Mouse (Mus musculus) telencephalon, adult 2 months (tissue): ENCODE results near the gene Actb.
"Not testable (repeated sequence)": the region's sequence is repeated elsewhere in the genome, so short reads cannot be mapped to it uniquely, and the experiment has no call there.

Experiments
- DNase-seq: peaks from one replicate; pipeline ENCODE4 v3.0.0-alpha.2; 2011; ENCODE audit warnings: low read depth, low spot score

The Actb gene

DNA sequence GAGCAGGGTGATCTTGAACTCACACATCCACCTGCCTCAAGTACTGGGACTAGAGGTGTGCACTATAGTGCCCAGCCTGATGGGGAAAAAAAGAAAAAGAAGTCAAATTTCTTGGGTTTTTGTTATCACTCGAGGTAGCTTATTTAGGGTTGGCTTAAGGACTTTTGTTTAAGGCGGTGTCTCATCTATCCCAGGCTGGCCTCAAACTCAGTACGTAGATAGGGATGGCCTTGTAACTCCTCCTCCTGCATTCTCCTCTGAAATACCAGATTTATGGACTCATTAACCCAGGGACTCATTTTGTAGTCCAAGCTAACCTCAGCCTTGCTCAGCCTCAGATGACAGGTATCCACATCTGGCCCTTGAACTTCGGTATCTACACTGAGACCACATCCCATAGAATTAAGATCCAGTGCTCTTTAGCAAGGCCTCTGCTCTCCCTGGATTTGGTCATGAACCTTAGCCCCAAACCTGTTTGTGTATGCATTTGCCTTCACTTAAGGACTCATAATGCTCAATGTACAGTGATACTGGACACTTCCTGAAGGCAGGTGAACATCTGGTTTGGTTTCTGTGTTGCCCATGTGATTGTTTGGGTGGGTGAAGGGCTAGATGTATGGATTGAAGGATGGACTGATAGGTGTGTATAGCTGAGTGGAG is 4.6 kb downstream of the Actb start:
- no peak for DNase-seq

DNA sequence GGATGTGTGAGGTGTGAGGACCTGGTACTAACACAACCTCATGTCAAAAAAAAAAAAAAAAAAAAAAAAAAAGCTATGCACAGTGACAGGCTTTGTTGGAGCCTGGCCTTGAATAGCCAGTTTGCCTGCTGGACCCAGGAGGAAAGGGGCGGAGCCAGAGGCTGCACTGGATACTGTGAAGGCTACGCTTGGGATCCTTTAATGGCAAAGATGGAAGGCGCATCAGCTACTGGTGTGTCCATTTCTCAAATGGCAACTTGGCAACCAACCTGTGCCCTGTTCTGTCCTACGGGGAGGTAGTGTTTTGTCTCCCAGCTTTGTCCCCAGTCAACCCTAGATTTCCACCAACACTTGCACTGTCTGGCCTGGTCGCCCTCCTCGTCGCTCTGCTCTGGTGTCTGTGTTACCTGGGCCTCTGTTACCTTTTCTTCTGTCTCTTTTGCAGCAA is 5.2 kb downstream of the Actb start:
- DNase-seq = no peak

DNA sequence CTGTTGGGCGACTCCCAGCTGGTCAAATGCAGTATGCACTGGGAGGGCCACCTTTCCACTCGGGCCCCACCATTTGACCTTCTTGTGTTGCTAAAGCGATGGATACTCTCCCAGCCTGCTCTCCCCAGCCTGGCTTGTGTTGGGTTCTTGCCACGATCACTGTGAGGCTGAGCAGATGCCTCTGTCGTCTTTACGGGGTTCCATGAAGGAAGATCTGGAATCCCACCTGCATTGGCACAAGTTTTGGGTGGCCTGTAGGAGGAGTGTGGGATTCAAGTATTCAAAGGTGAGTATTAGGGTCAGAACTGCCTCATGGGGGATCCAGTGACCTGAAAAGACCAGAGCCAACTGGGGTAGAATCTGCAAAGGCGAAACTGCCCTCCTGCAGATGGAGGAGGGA is 5.9 kb downstream of the Actb start:
- no peak for DNase-seq

DNA sequence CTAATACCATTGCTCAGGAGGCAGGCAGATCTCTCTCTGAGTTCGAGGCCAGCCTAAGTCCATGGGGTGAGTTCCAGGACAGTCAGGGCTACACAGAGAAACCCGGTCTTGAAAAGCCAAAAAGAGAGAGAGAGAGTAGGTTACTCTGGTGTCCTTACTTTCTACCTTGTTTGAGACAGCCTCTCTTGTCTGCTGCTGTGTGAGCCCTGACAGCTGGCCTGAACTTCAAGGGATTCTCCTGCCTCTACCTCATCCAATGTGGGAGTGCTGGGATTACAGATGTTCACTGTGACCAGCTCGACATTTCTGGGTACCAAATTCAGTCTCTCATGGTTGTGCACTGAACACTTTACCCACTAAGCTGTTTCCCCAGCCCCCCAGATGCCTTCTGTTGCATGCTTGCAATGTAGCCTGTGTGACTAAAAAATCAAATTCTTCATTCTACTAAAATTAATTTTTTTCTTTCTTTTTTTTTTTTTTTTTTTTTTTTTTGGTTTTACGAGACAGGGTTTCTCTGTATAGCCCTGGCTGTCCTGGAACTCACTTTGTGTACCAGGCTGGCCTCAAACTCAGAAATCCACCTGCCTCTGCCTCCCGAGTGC is 6.5 kb downstream of the Actb start:
- DNase-seq = no peak

DNA sequence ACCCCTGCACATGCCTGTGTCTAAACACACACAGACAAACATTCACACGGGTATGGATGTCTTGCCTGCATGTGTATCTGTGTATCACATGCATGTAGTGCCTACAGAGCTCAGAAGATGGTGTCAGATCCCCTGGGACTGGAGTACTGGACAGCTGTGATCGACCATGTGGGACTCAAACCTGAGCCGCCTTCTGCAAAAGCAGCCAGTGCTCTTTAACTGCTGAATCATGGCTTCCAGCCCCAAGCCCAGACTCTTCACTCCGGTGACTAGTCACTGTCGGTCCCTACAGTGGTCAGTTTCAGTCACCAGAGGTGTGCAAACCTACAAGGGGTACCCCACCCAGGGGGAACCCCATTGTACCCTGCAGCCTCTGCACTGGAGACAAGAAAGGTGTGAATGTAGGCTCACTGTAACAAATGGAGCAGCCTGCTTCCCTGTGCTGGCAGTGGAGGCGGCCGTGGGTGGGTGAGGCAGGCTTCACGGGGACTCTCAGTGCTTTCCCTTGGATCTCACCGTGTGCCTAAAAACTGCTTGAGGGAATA is 7.4 kb downstream of the Actb start:
- DNase-seq = peak; percentile 79

DNA sequence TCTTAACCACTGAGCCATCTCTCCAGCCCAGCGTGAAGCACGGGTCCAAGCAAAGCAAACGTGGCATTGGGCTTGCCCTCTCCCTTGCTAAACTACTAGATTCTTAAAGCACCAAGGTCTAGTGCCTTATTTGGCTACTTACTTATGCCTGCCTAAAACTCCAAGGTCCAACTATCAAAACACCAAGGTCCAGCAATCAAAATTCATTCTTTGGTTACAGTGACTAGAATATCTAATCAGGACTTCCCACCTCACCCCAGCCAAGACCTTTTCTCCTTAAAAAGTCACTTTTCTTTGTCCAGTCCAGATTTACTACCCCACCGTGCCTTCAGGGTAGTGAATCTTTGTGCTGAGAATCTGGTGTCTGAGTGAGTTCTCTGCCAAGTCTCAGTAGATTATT is 8.2 kb downstream of the Actb start:
- DNase-seq = no peak

DNA sequence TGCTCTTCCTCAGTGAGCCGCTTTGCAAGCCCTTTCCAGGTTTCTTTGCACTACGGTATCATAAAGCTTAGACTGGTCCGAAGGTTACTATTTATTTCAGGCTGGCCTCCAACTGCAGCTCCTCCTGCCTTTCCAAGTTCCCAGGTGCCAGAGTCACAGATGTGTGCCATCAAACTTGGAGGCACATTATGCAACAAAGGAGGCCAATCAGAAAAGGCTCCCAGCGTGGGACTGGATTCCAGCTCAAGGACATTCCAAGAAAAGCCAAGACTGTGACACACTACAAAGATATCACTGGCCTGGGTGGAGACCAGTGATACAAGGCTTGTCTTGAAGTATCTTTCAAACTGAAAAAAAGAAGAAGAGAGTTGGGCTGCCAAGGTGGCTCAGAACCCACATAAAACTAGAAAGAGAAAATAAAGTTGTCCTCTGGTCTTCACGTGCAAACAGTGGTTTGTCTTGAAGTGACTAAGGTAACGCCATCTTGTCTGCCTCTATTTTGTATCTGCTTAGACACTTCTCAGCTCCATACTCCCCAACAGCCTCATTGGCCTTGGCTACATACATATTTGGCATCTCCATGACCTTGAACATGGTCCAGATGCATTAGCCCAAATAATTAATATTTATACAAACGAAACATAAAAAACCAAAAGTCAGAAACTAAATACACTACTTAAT is 8.8 kb downstream of the Actb start:
- DNase-seq = no peak

DNA sequence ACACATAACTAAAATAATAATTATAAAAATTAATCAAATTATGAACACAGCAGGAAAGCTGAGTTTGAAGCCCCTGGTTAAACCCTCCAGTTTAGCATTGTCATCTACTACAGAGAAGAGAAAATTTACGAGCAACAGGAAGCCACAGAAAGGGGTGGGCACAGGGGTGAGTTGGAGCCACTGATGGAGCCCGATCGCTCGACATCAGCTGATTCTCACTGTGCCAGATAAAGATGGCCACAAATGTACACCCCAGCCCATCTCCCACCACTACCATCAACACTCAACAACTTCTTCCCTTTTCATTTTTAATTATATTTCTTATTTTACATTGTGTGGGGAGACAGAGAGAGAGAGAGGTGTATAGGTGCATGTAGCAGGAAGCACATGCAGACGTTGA is 9.8 kb downstream of the Actb start:
- no peak for DNase-seq

DNA sequence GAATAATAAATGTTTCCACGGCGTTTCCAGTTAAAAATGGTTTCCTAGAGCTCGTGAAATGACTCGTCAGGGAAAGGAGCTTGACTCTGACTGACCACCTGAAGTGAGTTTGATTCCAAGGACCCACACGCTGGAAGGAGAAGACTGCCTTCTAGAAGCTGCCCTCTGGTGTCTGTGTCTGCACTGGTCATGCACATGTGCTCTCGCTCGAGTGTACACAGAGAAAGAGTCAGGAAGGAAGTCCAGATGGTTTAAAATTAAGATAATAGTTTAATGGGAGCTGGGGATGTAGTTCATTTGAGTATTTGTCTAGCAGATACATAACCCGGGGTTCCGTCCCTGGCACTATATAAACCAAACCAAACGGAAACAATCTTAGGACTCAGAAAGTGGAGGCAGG is 10.4 kb downstream of the Actb start:
- no peak for DNase-seq

DNA sequence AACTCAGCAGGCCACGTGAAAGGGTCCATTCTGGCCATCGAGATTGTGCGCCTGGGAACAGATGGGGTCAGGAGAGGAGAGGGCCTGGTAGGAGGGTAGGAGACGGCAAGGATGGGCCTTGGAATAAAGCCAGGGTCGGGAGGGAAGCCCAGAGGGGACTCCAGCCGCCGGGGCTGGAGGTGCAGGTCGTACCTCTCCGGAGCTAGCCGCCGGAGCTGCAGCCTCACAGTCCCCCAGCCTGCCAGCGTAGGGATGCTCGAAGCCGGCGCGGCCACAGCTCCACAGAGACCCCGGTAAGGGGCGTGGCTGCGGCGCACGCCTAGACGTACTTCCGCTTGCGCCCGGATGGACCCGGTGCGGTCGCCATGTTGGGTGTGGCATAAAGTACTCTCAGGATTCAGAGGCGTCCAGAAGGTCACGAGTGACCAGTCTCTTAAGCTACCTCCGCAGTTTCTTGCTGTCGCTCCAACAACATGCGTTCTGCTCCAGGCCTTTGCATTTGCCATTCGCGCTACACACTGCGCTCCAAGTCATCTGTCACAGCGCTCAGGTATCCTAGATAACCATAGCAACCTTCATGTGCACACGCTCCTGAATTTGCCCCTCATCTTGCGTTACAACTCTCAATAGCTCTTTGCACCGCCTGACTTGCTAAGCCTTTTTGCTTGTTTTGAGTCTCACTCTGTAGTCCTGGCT is 11.5 kb downstream of the Actb start, which contains the start of gene Fbxl18:
TSS of gene Fbxl18 (minus strand) at position 504 of the 696 bp plus-strand sequence.
- DNase-seq = peak; percentile 81

DNA sequence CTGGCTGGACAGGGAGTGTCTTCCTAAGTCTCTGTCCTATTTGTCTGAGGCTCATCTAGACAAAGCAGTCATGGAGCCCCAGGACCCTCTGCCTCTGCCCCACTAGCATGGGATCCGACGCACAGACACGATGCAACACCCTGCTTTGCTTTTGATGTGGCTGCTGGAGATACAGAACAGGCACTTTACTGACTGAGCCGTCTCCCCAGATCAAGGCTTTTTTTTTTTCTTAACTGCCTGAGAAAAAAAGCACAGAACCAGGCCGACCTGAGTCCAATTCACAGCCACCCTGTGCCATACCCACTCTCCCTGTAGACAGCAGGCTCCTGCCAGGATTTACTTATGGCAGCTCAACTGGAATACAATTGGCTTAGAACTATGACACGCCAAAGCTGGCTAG is 15.2 kb downstream of the Actb start:
- no peak for DNase-seq

DNA sequence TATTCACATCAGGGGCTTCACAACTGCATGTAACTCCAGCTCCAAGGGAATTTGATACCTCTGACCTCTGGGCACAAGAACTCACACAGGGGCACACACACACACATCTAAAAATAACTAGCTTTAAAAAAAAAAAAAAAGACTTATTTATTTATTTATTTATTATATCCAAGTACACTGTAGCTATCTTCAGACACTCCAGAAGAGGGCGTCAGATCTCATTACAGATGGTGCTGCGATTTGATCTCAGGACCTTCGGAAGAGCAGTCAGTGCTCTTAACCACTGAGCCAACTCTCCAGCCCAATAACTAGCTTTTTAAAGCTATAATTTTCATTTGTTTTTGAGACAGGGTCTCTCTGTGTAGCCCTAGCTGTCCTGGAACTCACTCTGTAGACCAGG is 19.0 kb downstream of the Actb start:
- DNase-seq = not testable (repeated sequence)

DNA sequence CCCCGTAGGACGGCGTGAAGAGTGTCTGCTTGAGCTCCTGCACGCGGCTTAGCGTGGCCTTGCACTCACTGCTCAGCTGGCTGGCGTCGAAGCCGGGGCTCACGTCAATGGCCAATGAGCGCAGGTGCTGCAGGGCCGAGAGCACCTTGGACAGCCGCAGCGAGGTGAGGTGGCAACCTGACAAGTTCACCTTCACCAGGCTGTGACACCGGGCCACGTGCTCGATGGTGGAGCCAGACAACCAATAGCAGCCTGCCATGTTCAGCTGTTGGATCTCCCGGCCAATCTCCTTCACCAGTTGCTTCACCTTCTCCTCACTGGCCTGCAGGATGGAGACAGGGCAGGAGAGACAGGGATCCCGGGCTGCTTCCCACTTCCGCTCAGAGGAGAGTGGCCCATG is 19.8 kb downstream of the Actb start:
- DNase-seq = no peak

DNA sequence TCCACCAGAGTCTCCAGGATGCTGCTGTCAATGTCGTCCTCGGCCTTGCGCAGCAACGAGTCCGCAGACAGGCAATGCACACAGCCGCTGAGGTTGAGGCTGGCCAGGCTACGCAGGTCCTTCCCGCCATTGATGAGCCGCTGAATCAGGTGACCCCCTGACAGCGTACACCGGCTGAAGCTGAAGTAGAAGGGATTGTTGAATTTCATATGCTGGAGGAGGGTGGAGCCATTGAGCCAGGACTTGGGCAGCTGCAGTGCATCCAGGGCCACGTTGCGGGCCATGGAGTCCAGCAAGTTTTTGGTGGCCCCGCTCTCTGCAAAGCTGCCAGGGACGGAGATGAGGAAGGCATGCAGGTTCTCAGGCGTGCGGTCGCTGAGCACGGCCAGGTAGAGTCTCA is 20.4 kb downstream of the Actb start:
- no peak for DNase-seq

DNA sequence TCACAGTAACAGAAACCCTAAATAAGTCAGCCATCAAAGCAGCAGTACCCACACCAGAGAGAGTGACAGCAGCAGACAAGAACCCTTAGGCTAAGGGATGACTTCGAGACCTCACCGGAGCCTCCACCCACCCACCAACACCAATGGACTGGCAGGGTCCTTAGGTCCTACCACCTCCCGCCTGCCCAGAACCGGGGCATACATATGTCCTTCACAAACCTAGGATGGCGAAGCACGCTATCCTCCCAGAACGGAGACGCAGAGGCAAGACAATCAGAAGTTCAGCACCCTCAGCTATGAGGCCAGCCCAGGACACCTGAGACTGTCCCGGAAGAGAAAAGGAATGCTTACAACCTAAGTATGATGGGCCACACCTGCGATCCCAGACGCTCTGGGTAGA is 24.1 kb downstream of the Actb start:
- no peak for DNase-seq

DNA sequence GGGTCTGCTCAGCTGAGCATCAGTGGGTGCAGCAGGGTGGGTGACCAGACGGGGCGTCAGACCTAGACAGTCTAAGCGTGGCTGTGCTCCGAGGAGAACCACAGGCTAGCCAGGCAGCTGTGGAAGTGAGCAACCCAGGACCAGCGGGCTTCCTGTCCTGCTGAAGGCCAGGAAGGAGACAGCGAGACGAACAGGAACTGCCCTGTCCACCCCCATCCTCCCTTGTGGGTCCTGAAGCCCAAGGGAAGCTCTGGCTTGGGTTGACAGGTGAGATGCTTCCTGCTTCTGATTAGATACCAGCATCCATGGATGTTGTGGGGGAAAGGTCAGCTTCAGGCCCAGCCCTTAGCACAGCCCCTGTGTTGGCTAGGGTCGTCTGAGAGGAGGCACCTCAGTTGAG is 24.6 kb downstream of the Actb start:
- DNase-seq = no peak

DNA sequence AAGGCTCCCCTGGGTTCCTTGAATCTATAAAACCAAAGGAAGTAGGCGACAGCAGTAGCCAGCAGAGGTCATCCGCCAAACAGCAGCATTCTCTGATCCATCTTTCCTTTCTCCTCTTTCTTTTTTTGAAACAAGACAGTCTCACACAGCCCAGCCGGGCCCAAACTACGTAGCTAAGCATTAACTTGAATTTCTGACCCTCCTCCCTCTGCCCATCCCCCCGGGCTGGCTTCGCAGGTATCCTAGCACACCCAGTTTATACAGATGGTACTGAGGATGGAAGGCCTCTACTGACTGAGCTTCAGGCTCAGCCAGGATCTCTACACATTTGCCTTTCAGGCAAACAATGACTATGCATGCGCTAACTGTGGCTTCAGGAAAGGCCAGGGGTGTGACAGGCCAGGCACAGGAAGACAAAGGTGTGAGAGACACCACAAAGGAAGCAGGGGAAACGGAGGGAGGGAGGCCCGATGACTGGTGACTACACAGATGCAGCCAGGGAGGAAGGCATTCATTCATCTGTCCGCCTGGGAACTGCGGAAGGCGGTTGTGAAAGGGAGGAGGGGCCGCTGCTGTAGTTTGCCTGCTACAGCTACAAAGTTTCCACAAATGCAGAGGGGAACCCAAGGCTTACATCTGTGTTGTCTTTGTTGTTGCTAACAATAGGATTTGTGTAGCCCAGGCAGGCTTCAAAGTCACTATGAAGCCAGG is 25.6 kb downstream of the Actb start:
- no peak for DNase-seq

DNA sequence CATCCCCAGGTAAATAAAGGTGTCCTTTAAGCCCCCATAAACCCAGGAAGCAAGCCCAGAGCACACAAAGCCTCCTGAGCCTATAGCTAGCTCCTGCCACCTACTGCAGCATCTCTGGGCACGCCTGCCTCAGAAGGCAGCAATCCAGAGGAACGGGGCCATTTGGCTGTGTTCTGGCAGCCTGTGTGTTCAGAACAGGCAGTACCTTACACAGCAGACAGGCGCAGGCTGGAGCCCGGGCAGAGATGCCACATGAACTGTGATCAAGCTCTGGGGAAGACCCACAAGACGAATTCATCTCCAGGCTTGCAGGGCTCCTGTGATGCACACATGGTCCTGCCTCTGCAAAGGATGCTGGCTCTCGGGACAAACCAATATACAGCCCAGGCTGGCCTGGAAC is 26.3 kb downstream of the Actb start:
- no peak for DNase-seq

DNA sequence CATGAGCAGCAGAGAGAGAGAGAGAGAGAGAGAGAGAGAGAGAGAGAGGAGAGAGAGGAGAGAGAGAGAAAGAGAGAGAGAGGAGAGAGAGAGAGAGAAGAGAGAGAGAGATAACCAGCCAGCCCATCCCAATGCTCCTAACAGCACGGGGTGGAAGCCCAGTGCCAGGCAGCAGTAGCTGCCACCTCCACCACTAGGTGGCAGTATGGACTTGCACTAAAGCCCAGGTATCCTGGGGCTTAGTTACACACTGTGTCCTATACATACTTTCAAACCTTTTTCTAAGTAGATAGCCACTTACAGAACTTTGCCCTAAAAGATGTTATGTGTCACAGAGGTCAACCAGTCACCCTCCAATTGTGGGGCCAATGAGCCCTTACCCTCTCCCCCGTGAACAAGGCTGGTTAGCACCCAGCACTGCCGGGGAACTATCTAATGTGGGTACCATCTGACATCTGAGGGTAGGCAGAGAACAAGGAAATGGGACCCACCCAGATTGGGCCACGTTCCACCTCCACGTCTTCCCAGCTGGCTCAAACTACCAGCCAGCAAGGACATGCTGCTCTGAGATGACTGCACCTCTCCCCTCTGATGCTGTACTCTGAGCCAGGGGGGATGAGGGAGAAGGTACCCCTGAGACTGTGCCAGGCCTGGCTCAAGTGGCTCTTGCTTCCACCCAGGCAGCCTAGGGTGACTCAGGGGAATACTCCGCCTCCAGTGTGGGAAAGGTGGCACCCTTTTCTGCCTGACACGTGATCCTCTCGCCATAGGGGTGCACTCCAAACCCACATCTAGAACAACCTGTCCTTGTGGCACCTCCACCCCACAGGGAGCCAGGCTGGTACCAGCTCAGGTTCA is 27.0 kb downstream of the Actb start:
- DNase-seq = peak; percentile 78

DNA sequence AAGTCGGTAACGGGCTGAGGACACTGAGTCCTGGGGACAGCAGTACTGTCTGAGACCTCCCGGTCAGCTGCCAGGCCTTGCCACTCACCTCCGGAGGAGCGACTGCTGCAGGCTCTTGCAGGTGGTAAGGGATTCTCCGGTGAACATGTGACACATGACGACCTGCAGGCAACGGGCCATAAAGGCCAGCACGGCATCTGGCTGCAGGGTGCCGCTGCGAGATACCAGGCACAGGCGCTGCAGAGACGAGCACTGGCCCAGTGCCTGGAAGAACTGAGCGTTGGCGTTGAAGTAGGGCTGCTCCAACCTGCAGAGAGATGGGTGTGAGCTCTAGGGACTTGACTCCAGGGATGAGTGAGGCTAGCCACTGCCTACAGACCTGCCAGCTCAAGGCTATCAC is 28.0 kb downstream of the Actb start:
- no peak for DNase-seq
